Mouse (Mus musculus): ENCODE data around the gene Trim62.

DNA sequence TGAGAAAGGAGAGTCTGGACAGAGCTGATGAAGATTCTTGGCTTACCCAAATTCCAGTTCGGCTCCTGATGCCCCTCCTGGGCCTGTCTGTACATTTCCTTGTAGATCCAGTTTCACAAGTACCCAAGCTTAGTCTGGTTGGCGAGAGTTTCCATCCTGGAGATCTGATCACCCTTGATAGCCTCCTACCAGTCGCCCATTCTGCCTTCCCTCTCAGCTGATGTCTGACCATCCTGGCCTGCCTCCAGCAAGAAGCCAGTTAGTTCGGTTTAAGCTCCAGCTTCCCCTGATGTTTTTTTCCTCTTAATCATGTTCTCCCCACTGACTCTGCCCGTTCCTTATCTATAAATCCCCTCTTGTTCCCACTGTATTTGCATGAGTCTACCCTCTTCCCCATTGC, 45.2 kb upstream of the Trim62 start:
- TF ChIP-seq GATA1 (IDR thresholded peaks at IDR 0.05; ENCODE audit: low read length) (no peak), TAL1 (IDR thresholded peaks at IDR 0.05; ENCODE audit: low read length) (no peak)
